Mouse (Mus musculus) heart, embryonic 11.5 days (tissue): ENCODE measurements around the gene Rnh1. TPM values are rescaled to one million over a fixed set of nuclear protein-coding genes. Genes with fewer than 3 reads are reported as not detected.

Source experiments
- ATAC-seq: fragments of 200-750 bp; cut with Nextera tagmentation; replicated peaks from 2 replicates; pipeline ENCODE4 v1.8.0; 2017; ENCODE audit warnings: moderate library complexity; ENCODE audit not compliant: insufficient number of reproducible peaks, low FRiP score, low TSS enrichment
- H3K27ac ChIP-seq: fragments of 300-500 bp; sonication (generic); 2 replicates; pipeline ENCODE4 v1.5.1; 2014; ENCODE audit warnings: mild to moderate bottlenecking, low read depth, low read length
- H3K27me3 ChIP-seq: fragments of 300-500 bp; sonication (generic); 2 replicates; pipeline ENCODE4 v1.6.1; 2014; ENCODE audit warnings: mild to moderate bottlenecking, low read length, mixed read lengths; ENCODE audit not compliant: control insufficient read depth, insufficient read depth
- H3K36me3 ChIP-seq: fragments of 300-500 bp; sonication (generic); 2 replicates; pipeline ENCODE4 v1.6.1; 2014; ENCODE audit warnings: mild to moderate bottlenecking, low read length, moderate library complexity, mixed read lengths; ENCODE audit not compliant: control insufficient read depth, insufficient read depth
- H3K4me1 ChIP-seq: fragments of 300-500 bp; sonication (generic); 2 replicates; pipeline ENCODE4 v1.6.1; 2014; ENCODE audit warnings: low read length; ENCODE audit not compliant: control insufficient read depth, insufficient read depth
- H3K4me2 ChIP-seq: fragments of 300-500 bp; sonication (generic); 2 replicates; pipeline ENCODE4 v1.6.1; 2014; ENCODE audit warnings: mild to moderate bottlenecking, moderate library complexity
- H3K4me3 ChIP-seq: fragments of 300-500 bp; sonication (generic); 2 replicates; pipeline ENCODE4 v1.5.1; 2014; ENCODE audit warnings: low read depth, low read length
- H3K9ac ChIP-seq: fragments of 300-500 bp; sonication (generic); 2 replicates; pipeline ENCODE4 v1.6.1; 2014; ENCODE audit warnings: mild to moderate bottlenecking, low read depth, low read length, moderate library complexity
- H3K9me3 ChIP-seq: fragments of 300-500 bp; sonication (generic); replicated peaks from 2 replicates; pipeline ENCODE4 v1.6.1; 2016; ENCODE audit warnings: low read length; ENCODE audit not compliant: control insufficient read depth
- WGBS: fragments of 180-500 bp; shearing (Covaris S2); extraction: QIAGEN DNeasy Blood & Tissue Kit; methylation state at CpG from one replicate; pipeline ENCODE4 v1.1.7; 2014; ENCODE audit not compliant: insufficient replicate concordance; 5-methylcytosine and 5-hydroxymethylcytosine counted together
- polyA plus RNA-seq: library from polyadenylated mRNA; unstranded; fragments of >200 nt; fragmentation: Nextera tagmentation; extraction: Ambion mirVana; gene quantifications from 2 replicates; pipeline ENCODE4 v1.2.1, GENCODE M21; 2014

Gene Rnh1
- polyA plus RNA-seq, 1 experiment from 2014 or later: 95.3 TPM

- H3K4me1 ChIP-seq: peaks cover 28% of the 10 kb centered on the region
- H3K4me2 ChIP-seq: no peak overlapping the region
- WGBS: 88% methylated on average over 17 of the region's 17 CpGs
These were observed 44.8 kb upstream of the Rnh1 start for GRCm38 (mm10) chr7:141217343-141218013.

GRCm38 (mm10) chr7:141216894-141217293 lies 44.2 kb upstream of the Rnh1 start:
- peaks cover 22% of the 10 kb centered on the region for H3K4me1 ChIP-seq
- peak overlapping the region; percentile 95 for H3K4me2 ChIP-seq
- H3K27me3 ChIP-seq: no peaks in the 10 kb centered on the region
- no peak overlapping the region for H3K27ac ChIP-seq
- H3K9ac ChIP-seq: peak overlapping the region; percentile 80
- H3K9me3 ChIP-seq: no peaks in the 10 kb centered on the region
- H3K4me3 ChIP-seq: peak overlapping the region; percentile 76; the same call in 1 of the 2 replicates
- WGBS: 83% methylated on average over 11 of the region's 11 CpGs
- no peaks in the 10 kb centered on the region for H3K36me3 ChIP-seq
- ATAC-seq: no peak

More at GRCm38 (mm10) chr7:141217343-141218013, 44.8 kb upstream of the Rnh1 start:
- Histone ChIP-seq H3K9ac (no peak overlapping the region), H3K36me3 (no peaks in the 10 kb centered on the region), H3K9me3 (no peaks in the 10 kb centered on the region), H3K27me3 (no peaks in the 10 kb centered on the region), H3K4me3 (no peak overlapping the region), H3K27ac (no peak overlapping the region)
- no peak for ATAC-seq

- H3K4me1 ChIP-seq: peaks cover 20% of the 10 kb centered on the region
These were observed 43.5 kb upstream of the Rnh1 start for GRCm38 (mm10) chr7:141215880-141216733.

GRCm38 (mm10) chr7:141215101-141215879 lies 42.6 kb upstream of the Rnh1 start, which contains the start of gene Rassf7:
TSS of gene Rassf7 (plus strand) at chr7:141215860.
- H3K4me3 ChIP-seq: peak within 1 kb of the TSS; percentile 76
- H3K4me2 ChIP-seq: peak within 1 kb of the TSS; percentile 95
- H3K36me3 ChIP-seq: no peaks in the 10 kb centered on the region
- no peaks in the 10 kb centered on the region for H3K27me3 ChIP-seq
- peaks cover 15% of the 10 kb centered on the region for H3K4me1 ChIP-seq
- no peaks in the 10 kb centered on the region for H3K9me3 ChIP-seq
- H3K9ac ChIP-seq: peak within 1 kb of the TSS; percentile 80
- ATAC-seq: peak; percentile 96
- H3K27ac ChIP-seq: peak within 1 kb of the TSS; percentile 70
- under 1% methylated on average over 41 of the region's 41 CpGs for WGBS

More at GRCm38 (mm10) chr7:141215880-141216733, 43.5 kb upstream of the Rnh1 start:
- Histone ChIP-seq H3K27me3 (no peaks in the 10 kb centered on the region), H3K27ac (peak overlapping the region; percentile 70), H3K36me3 (no peaks in the 10 kb centered on the region), H3K4me2 (peak overlapping the region; percentile 95), H3K4me3 (peak overlapping the region; percentile 76), H3K9me3 (no peaks in the 10 kb centered on the region), H3K9ac (peak overlapping the region; percentile 80)
- peak; percentile 68 for ATAC-seq
- WGBS: 2% methylated on average over 42 of the region's 42 CpGs

GRCm38 (mm10) chr7:141214310-141214709 lies 41.7 kb upstream of the Rnh1 start:
- H3K9ac ChIP-seq: no peak overlapping the region
- H3K4me3 ChIP-seq: no peak overlapping the region
- H3K4me2 ChIP-seq: no peak overlapping the region
- WGBS: 77% methylated on average over 3 of the region's 3 CpGs
- H3K27me3 ChIP-seq: no peaks in the 10 kb centered on the region
- no peak overlapping the region for H3K27ac ChIP-seq
- no peaks in the 10 kb centered on the region for H3K9me3 ChIP-seq
- no peak for ATAC-seq
- no peaks in the 10 kb centered on the region for H3K36me3 ChIP-seq
- peaks cover 20% of the 10 kb centered on the region for H3K4me1 ChIP-seq

GRCm38 (mm10) chr7:141213605-141214235 lies 41.1 kb upstream of the Rnh1 start, which contains the start of gene Lmntd2:
TSS of gene Lmntd2 (minus strand) at chr7:141214080.
- H3K4me1 ChIP-seq: peaks cover 20% of the 10 kb centered on the region
- no peak for ATAC-seq
- H3K27ac ChIP-seq: peak within 1 kb of the TSS; percentile 70
- WGBS: 89% methylated on average over 11 of the region's 11 CpGs
- H3K4me3 ChIP-seq: peak within 1 kb of the TSS; percentile 76
- H3K27me3 ChIP-seq: no peaks in the 10 kb centered on the region
- H3K4me2 ChIP-seq: peak within 1 kb of the TSS; percentile 95
- H3K9ac ChIP-seq: peak within 1 kb of the TSS; percentile 80
- no peaks in the 10 kb centered on the region for H3K9me3 ChIP-seq
- no peaks in the 10 kb centered on the region for H3K36me3 ChIP-seq

- no peak overlapping the region for H3K27ac ChIP-seq
- no peaks in the 10 kb centered on the region for H3K27me3 ChIP-seq
- no peak overlapping the region for H3K9ac ChIP-seq
- H3K4me2 ChIP-seq: no peak overlapping the region
- no peak for ATAC-seq
- no peaks in the 10 kb centered on the region for H3K9me3 ChIP-seq
- 84% methylated on average over 3 of the region's 3 CpGs for WGBS
- peaks cover 20% of the 10 kb centered on the region for H3K4me1 ChIP-seq
- H3K36me3 ChIP-seq: no peaks in the 10 kb centered on the region
- H3K4me3 ChIP-seq: no peak overlapping the region
These were observed 40.5 kb upstream of the Rnh1 start for GRCm38 (mm10) chr7:141213133-141213532.
